Mouse (Mus musculus): ENCODE results near the gene Agbl5. TPM values are rescaled to one million over a fixed set of nuclear protein-coding genes. Genes with fewer than 3 reads are reported as not detected.

Gene Agbl5
- polyA plus RNA-seq (2021; fragmentation: Nextera tagmentation): 1.9 and 3.9 TPM in 2 replicates
- long read RNA-seq, experiment 1, partial matches to known transcripts: 4 of 9 reads
- long read RNA-seq, experiment 1, other reads (novel, unspliced or antisense): 1 of 9 reads
- long read RNA-seq, experiment 2, partial matches to known transcripts: 0 of 1 reads
- long read RNA-seq, experiment 2, other reads (novel, unspliced or antisense): 0 of 1 reads

GRCm38 (mm10) chr5:30888337-30889087, at the start of gene Agbl5:
Gene Agbl5 (plus strand): TSS chr5:30888694.

GRCm38 (mm10) chr5:30867712-30868111, 20.8 kb upstream of the Agbl5 start, which contains the start of gene Tmem214:
Gene Tmem214 (plus strand): TSS chr5:30868012.

GRCm38 (mm10) chr5:30907413-30908059, 19.0 kb downstream of the Agbl5 start, which contains the start of gene Ost4:
Gene Ost4 (minus strand): TSS chr5:30907788.

GRCm38 (mm10) chr5:30913060-30913841, 24.8 kb downstream of the Agbl5 start, which contains the start of gene Emilin1:
Gene Emilin1 (plus strand): TSS chr5:30913402.

GRCm38 (mm10) chr5:30921256-30922033, 33.0 kb downstream of the Agbl5 start, which contains the start of gene Khk:
Gene Khk (plus strand): TSS chr5:30921431.

GRCm38 (mm10) chr5:30944956-30945781, 56.7 kb downstream of the Agbl5 start, which contains the start of gene Cgref1:
Gene Cgref1 (minus strand): TSS chr5:30945591.

Other genes starting within 250 kb of the Agbl5 start
- gene Slc35f6, start 240.8 kb upstream of the Agbl5 start, polyA plus RNA-seq (2021; fragmentation: Nextera tagmentation): 18.4 and 20.1 TPM in 2 replicates
- 5.7 and 9.0 TPM in 2 replicates for gene Cenpa, start 221.9 kb upstream of the Agbl5 start, polyA plus RNA-seq (2021; fragmentation: Nextera tagmentation)
- gene Dpysl5, start 177.1 kb upstream of the Agbl5 start, polyA plus RNA-seq (2021; fragmentation: Nextera tagmentation): 3.2 and 4.0 TPM in 2 replicates
- 123 and 226 TPM in 2 replicates for gene Mapre3, start 74.1 kb upstream of the Agbl5 start, polyA plus RNA-seq (2021; fragmentation: Nextera tagmentation)
- gene Tmem214, start 20.7 kb upstream of the Agbl5 start, polyA plus RNA-seq (2021; fragmentation: Nextera tagmentation): 25.5 and 29.6 TPM in 2 replicates
- 144 and 177 TPM in 2 replicates for gene Ost4, start 19.1 kb downstream of the Agbl5 start, polyA plus RNA-seq (2021; fragmentation: Nextera tagmentation)
- 0.54 and 1.2 TPM in 2 replicates for gene Emilin1, start 24.7 kb downstream of the Agbl5 start, polyA plus RNA-seq (2021; fragmentation: Nextera tagmentation)
- 39.2 and 45.3 TPM in 2 replicates for gene Khk, start 32.7 kb downstream of the Agbl5 start, polyA plus RNA-seq (2021; fragmentation: Nextera tagmentation)
- 12.5 and 33.9 TPM in 2 replicates for gene Cgref1, start 56.9 kb downstream of the Agbl5 start, polyA plus RNA-seq (2021; fragmentation: Nextera tagmentation)
- 52.2 and 64.1 TPM in 2 replicates for gene Preb, start 71.7 kb downstream of the Agbl5 start, polyA plus RNA-seq (2021; fragmentation: Nextera tagmentation)
- 0.06 and 0.12 TPM in 2 replicates for gene Tcf23, start 80.0 kb downstream of the Agbl5 start, polyA plus RNA-seq (2021; fragmentation: Nextera tagmentation)
- gene Atraid, start 159.6 kb downstream of the Agbl5 start, polyA plus RNA-seq (2021; fragmentation: Nextera tagmentation): 160 and 215 TPM in 2 replicates
- gene Slc5a6, start 160.2 kb downstream of the Agbl5 start, polyA plus RNA-seq (2021; fragmentation: Nextera tagmentation): 10.2 and 12.3 TPM in 2 replicates
- 1.8 and 2.1 TPM in 2 replicates for gene Cad, start 166.1 kb downstream of the Agbl5 start, polyA plus RNA-seq (2021; fragmentation: Nextera tagmentation)
- gene Dnajc5g, start 217.6 kb downstream of the Agbl5 start, polyA plus RNA-seq (2021; fragmentation: Nextera tagmentation): not detected in 2 replicates
- gene Slc30a3, start 219.5 kb downstream of the Agbl5 start, polyA plus RNA-seq (2021; fragmentation: Nextera tagmentation): 124 and 157 TPM in 2 replicates
- gene Trim54, start 228.0 kb downstream of the Agbl5 start, polyA plus RNA-seq (2021; fragmentation: Nextera tagmentation): 1.3 and 3.7 TPM in 2 replicates